Comparison of ENCODE assay signal across 20 mouse cellular contexts in genomic region chr2:71105469-71106215, GRCm38 (mm10). TPM values are rescaled to one million over a fixed set of nuclear protein-coding genes. Genes with fewer than 3 reads are reported as not detected.
DNase-seq lines count a peak whose midpoint lies in the region; ATAC-seq and TF ChIP-seq lines count a peak whose summit lies in the region.
"Had no signal": no experiment of that assay in that cellular context is flagged by ENCODE, and none has a peak within 500 bp of the region (broad histone marks: within the 10 kb centered on the region; RNA-seq: fewer than 3 reads in every experiment).

No protein-coding gene starts in this region.

- no peaks in the 10 kb centered on the region for H3K9me3 ChIP-seq in lung, embryonic 14.5 days (ENCODE audit: low read depth, low read length)
- no peaks in the 10 kb centered on the region for H3K9me3 ChIP-seq in midbrain, embryonic 11.5 days (ENCODE audit: control insufficient read depth, low read length)
- no peaks in the 10 kb centered on the region for H3K9me3 ChIP-seq in midbrain, embryonic 16.5 days (replicated peaks; ENCODE audit: control insufficient read depth, low read length, poor library complexity, severe bottlenecking)
- H3K9me3 ChIP-seq: embryonic facial prominence, embryonic 12.5 days; forebrain, embryonic 15.5 days; G1E; heart, embryonic 15.5 days had no signal

- H3K27me3 ChIP-seq in lung, embryonic 14.5 days (ENCODE audit: insufficient read depth, low read length) = no peaks in the 10 kb centered on the region
- no peaks in the 10 kb centered on the region for H3K27me3 ChIP-seq in midbrain, embryonic 11.5 days (ENCODE audit: control insufficient read depth, insufficient read depth, low read length)
- H3K27me3 ChIP-seq in midbrain, embryonic 16.5 days (ENCODE audit: control insufficient read depth, insufficient read depth, low read depth, low read length) = no peaks in the 10 kb centered on the region
- H3K27me3 ChIP-seq: embryonic facial prominence, embryonic 12.5 days; forebrain, embryonic 15.5 days; heart, embryonic 15.5 days had no signal

- no peak for TF ChIP-seq CTCF in lung, embryonic 14.5 days (IDR thresholded peaks at IDR 0.05; ENCODE audit: low read depth)

- no peak overlapping the region for H3K27ac ChIP-seq in lung, embryonic 14.5 days (ENCODE audit: low read depth)
- H3K27ac ChIP-seq in midbrain, embryonic 11.5 days (ENCODE audit: low read depth, low read length) = no peak overlapping the region
- no peak overlapping the region for H3K27ac ChIP-seq in midbrain, embryonic 16.5 days (ENCODE audit: low read length)
- H3K27ac ChIP-seq: embryonic facial prominence, embryonic 12.5 days; forebrain, embryonic 15.5 days; heart, adult 2 months; heart, embryonic 15.5 days had no signal

- 0 out of 2 replicates have a peak, but pooled peaks cover 6% of the 10 kb centered on the region for H3K36me3 ChIP-seq in lung, embryonic 14.5 days (ENCODE audit: insufficient read depth)
- no peaks in the 10 kb centered on the region for H3K36me3 ChIP-seq in midbrain, embryonic 11.5 days (ENCODE audit: control insufficient read depth, insufficient read depth, low read length)
- peaks cover 1% of the 10 kb centered on the region for H3K36me3 ChIP-seq in midbrain, embryonic 16.5 days (ENCODE audit: control insufficient read depth, insufficient read depth, low read length)
- H3K36me3 ChIP-seq: embryonic facial prominence, embryonic 12.5 days; forebrain, embryonic 15.5 days had no signal

- no peaks in the 10 kb centered on the region for H3K4me1 ChIP-seq in lung, embryonic 14.5 days (ENCODE audit: insufficient read depth)
- no peaks in the 10 kb centered on the region for H3K4me1 ChIP-seq in midbrain, embryonic 11.5 days (ENCODE audit: control insufficient read depth, insufficient read depth, low read length)
- no peaks in the 10 kb centered on the region for H3K4me1 ChIP-seq in midbrain, embryonic 16.5 days (ENCODE audit: control insufficient read depth, insufficient read depth, low read length)
- H3K4me1 ChIP-seq: embryonic facial prominence, embryonic 12.5 days; forebrain, embryonic 15.5 days; heart, embryonic 15.5 days had no signal

- ATAC-seq in lung, embryonic 14.5 days (ENCODE audit: insufficient read depth) = peak; percentile 41; the same call in 1 of the 2 replicates
- ATAC-seq in midbrain, embryonic 11.5 days (ENCODE audit: low FRiP score) = no peak
- ATAC-seq in midbrain, embryonic 16.5 days = no peak
- ATAC-seq: CD4-positive, CD25-positive, alpha-beta regulatory T cell, adult 4 months; forebrain, embryonic 15.5 days had no signal

- H3K4me3 ChIP-seq in lung, embryonic 14.5 days (ENCODE audit: low read depth, low read length) = no peak overlapping the region
- no peak overlapping the region for H3K4me3 ChIP-seq in midbrain, embryonic 11.5 days (ENCODE audit: low read depth, low read length)
- H3K4me3 ChIP-seq in midbrain, embryonic 16.5 days (ENCODE audit: low read depth, low read length) = no peak overlapping the region
- H3K4me3 ChIP-seq: embryonic facial prominence, embryonic 12.5 days; forebrain, embryonic 15.5 days; heart, adult 2 months; heart, embryonic 15.5 days had no signal

- no peak overlapping the region for H3K4me2 ChIP-seq in lung, embryonic 14.5 days
- no peak overlapping the region for H3K4me2 ChIP-seq in midbrain, embryonic 11.5 days
- H3K4me2 ChIP-seq in midbrain, embryonic 16.5 days (ENCODE audit: low read length) = no peak overlapping the region
- H3K4me2 ChIP-seq: embryonic facial prominence, embryonic 12.5 days; forebrain, embryonic 15.5 days; heart, embryonic 11.5 days; heart, embryonic 15.5 days had no signal

- WGBS in lung, embryonic 14.5 days = 61% methylated on average over 14 of the region's 14 CpGs
- 90% methylated on average over 14 of the region's 14 CpGs for WGBS in midbrain, embryonic 11.5 days
- 86% methylated on average over 14 of the region's 14 CpGs for WGBS in midbrain, embryonic 16.5 days

- intact Hi-C loops in heart, postnatal 36 days (cut with DNase I) = no loop called here

- H3K9ac ChIP-seq in lung, embryonic 14.5 days = no peak overlapping the region
- no peak overlapping the region for H3K9ac ChIP-seq in midbrain, embryonic 11.5 days (ENCODE audit: low read length)
- H3K9ac ChIP-seq in midbrain, embryonic 16.5 days (ENCODE audit: low read depth, low read length) = no peak overlapping the region
- H3K9ac ChIP-seq: embryonic facial prominence, embryonic 12.5 days; forebrain, embryonic 15.5 days; heart, embryonic 15.5 days had no signal

- DNase-seq in heart, adult 11 months = peak; percentile 64
- no peak for DNase-seq in heart, postnatal 36 days
- DNase-seq in lung, embryonic 14.5 days = peak; percentile 33
- no peak for DNase-seq in lung, postnatal 25 days (ENCODE audit: low spot score)
- peak; percentile 73 for DNase-seq in midbrain, embryonic 11.5 days (ENCODE audit: low spot score, missing footprints)
- no peak for DNase-seq in urinary bladder, postnatal 25 days (ENCODE audit: low spot score)
- DNase-seq: adrenal gland, postnatal 10 days; cerebellum, adult 11-12 months; cerebellum, adult 9-10 months; cerebellum, postnatal 25 days; gastrocnemius, postnatal 36 days; heart, adult 2 months; heart, postnatal 14 days had no signal

RNA-seq across cellular contexts. Expression of gene Cybrd1, which starts 12.1 kb away (rescaled TPM):
- 1 to 10 TPM; 1.4 to 2.7 TPM for total RNA-seq in heart, postnatal 36 days (2021)
- polyA plus RNA-seq in lung, embryonic 14.5 days (2014; fragmentation: Nextera tagmentation; extraction: Ambion mirVana) = 1.2 and 1.3 TPM in 2 replicates
- 0.22 and 0.26 TPM in 2 replicates for polyA plus RNA-seq in midbrain, embryonic 11.5 days (2014; fragmentation: Nextera tagmentation; extraction: Ambion mirVana)
- polyA plus RNA-seq in midbrain, embryonic 16.5 days (2015; fragmentation: Nextera tagmentation; extraction: Ambion mirVana) = 2.2 and 3.5 TPM in 2 replicates
- polyA plus RNA-seq: G1E had no signal

RNA-seq across cellular contexts. Expression of gene Mettl8, which starts 50.3 kb away (rescaled TPM):
- total RNA-seq in heart, postnatal 36 days (2021) = 1 to 10 TPM; 4.3 to 5.0 TPM
- 15.8 and 19.6 TPM in 2 replicates for polyA plus RNA-seq in lung, embryonic 14.5 days (2014; fragmentation: Nextera tagmentation; extraction: Ambion mirVana)
- 22.3 and 22.8 TPM in 2 replicates for polyA plus RNA-seq in midbrain, embryonic 11.5 days (2014; fragmentation: Nextera tagmentation; extraction: Ambion mirVana)
- polyA plus RNA-seq in midbrain, embryonic 16.5 days (2015; fragmentation: Nextera tagmentation; extraction: Ambion mirVana) = 11.2 and 12.6 TPM in 2 replicates

RNA-seq across cellular contexts. Expression of gene Dcaf17, which starts 50.5 kb away (rescaled TPM):
- 1 to 10 TPM; 5.0 to 5.2 TPM for total RNA-seq in heart, postnatal 36 days (2021)
- polyA plus RNA-seq in lung, embryonic 14.5 days (2014; fragmentation: Nextera tagmentation; extraction: Ambion mirVana) = 28.1 and 28.6 TPM in 2 replicates
- 40.5 and 43.4 TPM in 2 replicates for polyA plus RNA-seq in midbrain, embryonic 11.5 days (2014; fragmentation: Nextera tagmentation; extraction: Ambion mirVana)
- polyA plus RNA-seq in midbrain, embryonic 16.5 days (2015; fragmentation: Nextera tagmentation; extraction: Ambion mirVana) = 31.2 and 33.2 TPM in 2 replicates

Comparison
In these comparisons a context has a peak if more than half of its experiments do, and no peak if none do; other contexts are left out.
1. DNase-seq: peak in heart, adult 11 months (single experiment), lung, embryonic 14.5 days (single experiment) and midbrain, embryonic 11.5 days (single experiment); none in heart, postnatal 36 days (0 of 2), lung, postnatal 25 days (single experiment) and urinary bladder, postnatal 25 days (single experiment).